Mouse (Mus musculus) bone marrow, adult 2 months (tissue): ENCODE results near the gene Hist2h3b. TPM values are rescaled to one million over a fixed set of nuclear protein-coding genes. Genes with fewer than 3 reads are reported as not detected.
"Not testable (repeated sequence)": the region's sequence is repeated elsewhere in the genome, so short reads cannot be mapped to it uniquely, and the experiment has no call there.

Experiments used
- H3K27ac ChIP-seq: fragments of 200-500 bp; 2 replicates; pipeline ENCODE4 v1.5.1; 2012; ENCODE audit warnings: low read depth, mild to moderate bottlenecking, control low read depth, inconsistent platforms, low read length; ENCODE audit not compliant: control insufficient read depth, poor library complexity, insufficient read depth
- H3K4me1 ChIP-seq: fragments of 200-500 bp; 2 replicates; pipeline ENCODE4 v1.6.1; 2011; ENCODE audit warnings: low read length; ENCODE audit not compliant: control insufficient read depth, insufficient read depth
- H3K4me3 ChIP-seq: fragments of 200-500 bp; replicated peaks from 2 replicates; pipeline ENCODE3; 2011; ENCODE audit warnings: mild to moderate bottlenecking, low read depth, low read length, control low read depth; ENCODE audit not compliant: control insufficient read depth
- CTCF ChIP-seq: fragments of 200-500 bp; IDR thresholded peaks from 2 replicates; pipeline ENCODE4 v1.5.1; 2011; ENCODE audit warnings: low read length, control low read depth; ENCODE audit not compliant: control insufficient read depth, insufficient read depth
- POLR2A ChIP-seq: fragments of 200-500 bp; IDR thresholded peaks from 2 replicates; pipeline ENCODE4 v1.6.1; 2011; ENCODE audit warnings: low read depth, mild to moderate bottlenecking, control low read depth, low read length, borderline replicate concordance; ENCODE audit not compliant: control insufficient read depth
- WGBS: fragments of 180-500 bp; shearing (Covaris S2); methylation state at CpG from one replicate; pipeline ENCODE4 v1.1.7; 2018; 5-methylcytosine and 5-hydroxymethylcytosine counted together
- polyA plus RNA-seq: library from polyadenylated mRNA; stranded (reverse); fragments of >200 nt; gene quantifications from 2 replicates; pipeline ENCODE4 v1.2.4, GENCODE M21; 2011; ENCODE audit warnings: low replicate concordance; ENCODE audit not compliant: missing spikeins, insufficient read depth, insufficient read length

Gene Hist2h3b
- polyA plus RNA-seq, 1 experiment = 20.8 TPM

DNA sequence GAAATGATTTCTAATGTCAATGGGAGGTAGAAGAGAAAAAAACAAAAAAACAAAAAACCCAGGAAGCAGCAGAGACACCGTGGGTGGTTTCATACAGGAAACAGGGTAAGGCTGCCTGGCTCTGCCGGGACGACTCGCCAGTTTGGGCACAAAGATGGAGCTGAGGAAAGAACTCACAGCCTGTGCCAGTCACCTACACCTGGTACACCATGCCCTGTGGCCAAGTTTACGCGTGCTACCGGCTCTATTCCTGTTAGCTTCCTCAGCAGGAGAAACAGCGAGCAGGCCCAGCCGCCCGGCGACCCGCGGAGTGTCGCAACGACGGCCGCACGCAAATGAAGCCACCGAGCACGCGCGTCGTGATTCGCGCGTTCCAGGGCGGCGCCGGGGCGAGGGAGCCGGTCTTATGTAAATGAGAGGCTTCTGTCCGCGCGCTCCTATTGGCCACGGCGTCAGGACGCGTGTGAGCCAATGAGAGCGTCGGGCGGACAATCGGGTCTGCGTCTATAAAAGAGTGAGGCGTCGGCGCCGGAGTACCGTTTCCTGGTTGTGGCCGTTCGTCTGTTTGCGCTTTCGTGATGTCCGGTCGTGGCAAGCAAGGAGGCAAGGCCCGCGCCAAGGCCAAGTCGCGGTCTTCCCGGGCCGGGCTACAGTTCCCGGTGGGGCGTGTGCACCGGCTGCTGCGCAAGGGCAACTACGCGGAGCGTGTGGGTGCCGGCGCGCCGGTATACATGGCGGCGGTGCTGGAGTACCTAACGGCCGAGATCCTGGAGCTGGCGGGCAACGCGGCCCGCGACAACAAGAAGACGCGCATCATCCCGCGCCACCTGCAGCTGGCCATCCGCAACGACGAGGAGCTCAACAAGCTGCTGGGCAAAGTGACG is 23.2 kb upstream of the Hist2h3b start, which contains the start of gene Hist2h2aa1:
TSS of gene Hist2h2aa1 (plus strand) at position 495 of the 884 bp plus-strand sequence.
- H3K4me1 ChIP-seq = not testable (repeated sequence)
- H3K4me3 ChIP-seq = peak within 1 kb of the TSS; percentile 82
- H3K27ac ChIP-seq = peak within 1 kb of the TSS; percentile 98
- peak; percentile 55 for TF ChIP-seq POLR2A
- 0% methylated on average over 43 of the region's 88 CpGs for WGBS

- Histone ChIP-seq H3K4me3 (peak overlapping the region; percentile 53), H3K27ac (peak overlapping the region; percentile 81)
- under 1% methylated on average over 11 of the region's 21 CpGs for WGBS
- not testable (repeated sequence) for H3K4me1 ChIP-seq
- TF ChIP-seq POLR2A = peak; percentile 48; the same call in 1 of the 2 replicates
These were observed 22.4 kb upstream of the Hist2h3b start for GRCm38 (mm10) chr3:96246018-96246417.

DNA sequence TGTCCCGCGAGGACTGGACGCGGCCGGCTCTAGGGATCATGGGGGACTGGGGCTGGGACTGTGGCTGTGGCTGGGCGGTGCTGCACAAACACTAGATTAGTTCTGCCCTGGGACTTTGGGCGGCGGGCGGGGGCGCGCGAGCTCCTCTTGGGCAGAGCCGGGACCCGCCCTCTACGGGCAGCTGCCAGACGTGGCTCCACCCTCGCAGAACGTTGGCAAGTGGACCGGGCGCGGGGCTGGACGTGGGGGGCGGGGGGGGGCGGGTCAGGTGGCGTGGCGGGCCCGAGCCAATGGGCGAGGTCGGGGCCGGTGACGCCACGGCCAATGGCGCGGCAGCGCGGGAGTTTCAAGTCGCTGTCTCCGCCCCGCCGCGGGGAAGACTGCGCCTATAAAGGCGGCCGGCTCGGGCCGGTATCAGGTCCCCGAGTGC is 22.0 kb upstream of the Hist2h3b start, which contains the start of gene Hist2h3c1:
TSS of gene Hist2h3c1 (plus strand) at position 259 of the 430 bp plus-strand sequence.
- not testable (repeated sequence) for H3K4me1 ChIP-seq
- H3K27ac ChIP-seq = peak within 1 kb of the TSS; percentile 88
- 0% methylated on average over 9 of the region's 47 CpGs for WGBS
- peak within 1 kb of the TSS; percentile 60 for H3K4me3 ChIP-seq

DNA sequence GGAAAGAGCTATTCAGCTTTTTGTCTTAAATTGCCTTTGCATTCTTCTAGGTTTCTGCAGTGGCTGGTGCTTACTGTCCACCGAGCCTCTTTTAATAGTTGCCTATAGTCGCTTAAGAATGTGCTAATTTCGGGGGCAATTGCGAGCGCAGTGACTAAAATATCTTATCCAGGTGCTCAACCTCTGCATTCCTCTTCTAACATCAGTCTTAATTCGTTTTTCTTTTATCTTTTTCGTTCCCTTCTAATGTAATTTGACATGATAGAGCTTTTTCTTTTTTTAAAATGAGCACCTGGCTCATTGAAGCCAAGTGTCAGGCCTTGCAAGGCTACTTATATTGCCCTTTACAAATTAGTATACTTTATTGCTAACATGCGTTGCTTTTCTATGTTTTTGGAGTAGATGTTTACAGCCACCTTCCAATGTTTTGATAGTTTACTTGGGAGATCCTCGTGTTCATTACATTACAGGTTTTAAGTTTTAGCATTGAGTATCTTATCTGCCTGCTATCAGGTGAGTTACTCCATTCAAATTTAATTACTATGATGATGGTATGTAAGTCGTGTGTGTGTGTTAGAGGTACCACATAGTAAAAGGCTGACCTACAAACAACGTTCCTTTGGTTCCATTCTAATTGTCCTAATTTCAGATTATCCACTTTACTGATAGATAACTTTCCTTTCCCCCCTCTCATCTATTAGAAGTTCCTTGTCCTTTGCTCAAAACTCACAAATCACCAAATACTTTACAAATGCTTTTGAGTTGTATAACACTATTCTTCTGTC is 20.9 kb upstream of the Hist2h3b start:
- H3K27ac ChIP-seq = peak overlapping the region; percentile 88
- H3K4me3 ChIP-seq = peak overlapping the region; percentile 60
- TF ChIP-seq POLR2A (no peak), CTCF (no peak)
- 15% methylated on average over 11 of the region's 11 CpGs for WGBS
- H3K4me1 ChIP-seq = peaks cover 7% of the 10 kb centered on the region

GRCm38 (mm10) chr3:96248141-96249033 is 20.1 kb upstream of the Hist2h3b start:
- 65% methylated on average over 6 of the region's 6 CpGs for WGBS

DNA sequence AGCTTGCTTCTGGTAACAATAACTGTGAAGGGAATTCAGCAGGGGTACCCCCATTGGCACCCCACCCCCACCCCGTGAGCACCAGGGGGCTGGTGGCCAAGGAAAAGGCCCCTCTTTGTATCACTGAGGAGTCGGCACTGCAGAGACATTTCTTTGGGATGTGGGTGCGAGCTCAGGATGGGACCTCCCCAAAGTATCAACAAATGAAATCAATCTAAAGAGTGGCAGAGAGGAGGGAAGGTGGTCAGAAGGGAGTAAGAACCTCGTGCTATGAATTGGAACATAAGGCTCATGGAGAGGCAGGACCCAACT is 19.5 kb upstream of the Hist2h3b start:
- H3K27ac ChIP-seq = peak overlapping the region; percentile 69; the same call in 1 of the 2 replicates
- peaks cover 4% of the 10 kb centered on the region for H3K4me1 ChIP-seq
- peak overlapping the region; percentile 12 for H3K4me3 ChIP-seq
- WGBS = 86% methylated on average over 4 of the region's 4 CpGs
- TF ChIP-seq POLR2A (no peak), CTCF (no peak)

More at GRCm38 (mm10) chr3:96248141-96249033, 20.1 kb upstream of the Hist2h3b start:
- Histone ChIP-seq H3K27ac (peak overlapping the region; percentile 69), H3K4me3 (peak overlapping the region; percentile 50), H3K4me1 (peaks cover 7% of the 10 kb centered on the region)
- TF ChIP-seq POLR2A = no peak
- no peak for TF ChIP-seq CTCF

DNA sequence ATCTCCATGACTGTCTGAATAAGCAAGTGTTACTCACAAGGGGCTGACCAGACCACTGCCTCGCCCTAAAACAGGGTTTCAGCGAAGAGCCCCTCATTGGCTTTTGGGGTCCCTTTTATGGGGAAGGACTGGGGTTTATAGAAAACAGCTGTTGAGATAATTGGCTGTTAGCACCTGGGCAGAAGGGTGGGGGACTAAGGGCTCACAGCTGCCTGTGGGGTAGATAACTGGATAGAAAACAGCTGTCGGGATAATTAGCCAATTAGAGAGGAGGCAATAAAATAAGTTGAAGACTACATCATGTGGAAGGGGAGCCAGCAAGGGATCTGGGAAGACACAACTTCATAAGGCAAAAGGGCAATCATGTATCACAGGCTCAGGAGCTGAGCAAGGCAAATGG is 17.6 kb upstream of the Hist2h3b start:
- 77% methylated on average over 3 of the region's 3 CpGs for WGBS
- Histone ChIP-seq H3K4me3 (no peak overlapping the region), H3K4me1 (peaks cover 3% of the 10 kb centered on the region), H3K27ac (peak overlapping the region; percentile 40; the same call in 1 of the 2 replicates)
- TF ChIP-seq CTCF = no peak
- no peak for TF ChIP-seq POLR2A
